Comparison of ENCODE assay signal across 7 mouse cellular contexts in genomic region chr6:13870919-13871624, GRCm38 (mm10). TPM values are rescaled to one million over a fixed set of nuclear protein-coding genes. Genes with fewer than 3 reads are reported as not detected.
A peak's percentile ranks its signal among the peaks of the same experiment; 100 is the strongest.
DNase-seq lines count a peak whose midpoint lies in the region; ATAC-seq lines count a peak whose summit lies in the region.

Gene 2610001J05Rik, minus strand, starts transcription at chr6:13871518.

- H3K36me3 ChIP-seq in intestine, embryonic 16.5 days (ENCODE audit: control insufficient read depth, insufficient read depth, low read length) = no peaks in the 10 kb centered on the region
- H3K36me3 ChIP-seq in midbrain, embryonic 11.5 days (ENCODE audit: control insufficient read depth, insufficient read depth, low read length) = no peaks in the 10 kb centered on the region

- ATAC-seq in intestine, embryonic 16.5 days = peak; percentile 100
- peak; percentile 100 for ATAC-seq in midbrain, embryonic 11.5 days (ENCODE audit: low FRiP score)

- DNase-seq in adrenal gland, adult 8-10 months = peak; percentile 88
- peak; percentile 90 for DNase-seq in embryo, embryonic 9.5 days (ENCODE audit: extremely low spot score)
- peak; percentile 69 to 88 for DNase-seq in gastrocnemius, postnatal 4 days (ENCODE audit: low spot score in 2 of 2)
- peak; percentile 91 for DNase-seq in left cerebral cortex, postnatal 36 days (ENCODE audit: low spot score in 2 of 2)
- peak; percentile 98 for DNase-seq in midbrain, embryonic 11.5 days (ENCODE audit: low spot score, missing footprints)
- peak; percentile 84 for DNase-seq in skeletal muscle tissue, adult 2 months (ENCODE audit: low read depth, low spot score)

- no peaks in the 10 kb centered on the region for H3K27me3 ChIP-seq in intestine, embryonic 16.5 days (replicated peaks; ENCODE audit: control insufficient read depth, insufficient read depth, low read length)
- H3K27me3 ChIP-seq in midbrain, embryonic 11.5 days (ENCODE audit: control insufficient read depth, insufficient read depth, low read length) = no peaks in the 10 kb centered on the region

- no peaks in the 10 kb centered on the region for H3K9me3 ChIP-seq in intestine, embryonic 16.5 days (ENCODE audit: control insufficient read depth, low read length)
- H3K9me3 ChIP-seq in midbrain, embryonic 11.5 days (ENCODE audit: control insufficient read depth, low read length) = no peaks in the 10 kb centered on the region

- peak within 1 kb of the TSS; percentile 57 for H3K4me2 ChIP-seq in intestine, embryonic 16.5 days (ENCODE audit: low read depth, low read length)
- peak within 1 kb of the TSS; percentile 57 for H3K4me2 ChIP-seq in midbrain, embryonic 11.5 days

- peak within 1 kb of the TSS; percentile 91 for H3K27ac ChIP-seq in intestine, embryonic 16.5 days (ENCODE audit: low read length)
- no peak within 1 kb of the TSS for H3K27ac ChIP-seq in midbrain, embryonic 11.5 days (ENCODE audit: low read depth, low read length)

- peaks cover 6% of the 10 kb centered on the region; the same call in 1 of the 2 replicates for H3K4me1 ChIP-seq in intestine, embryonic 16.5 days (ENCODE audit: control insufficient read depth, insufficient read depth, low read length)
- H3K4me1 ChIP-seq in midbrain, embryonic 11.5 days (ENCODE audit: control insufficient read depth, insufficient read depth, low read length) = no peaks in the 10 kb centered on the region; the same call in 1 of the 2 replicates

- WGBS in intestine, embryonic 16.5 days = under 1% methylated on average over 19 of the region's 19 CpGs
- 1% methylated on average over 19 of the region's 19 CpGs for WGBS in midbrain, embryonic 11.5 days

- peak within 1 kb of the TSS; percentile 77 for H3K9ac ChIP-seq in intestine, embryonic 16.5 days (ENCODE audit: low read depth, low read length)
- peak within 1 kb of the TSS; percentile 78 for H3K9ac ChIP-seq in midbrain, embryonic 11.5 days (ENCODE audit: low read length)

- intact Hi-C loops in left cerebral cortex, postnatal 36 days (cut with DNase I) = loop anchor here (1.0 kb wide), 1 partner anchor 33 kb away; no protein-coding TSS in a partner anchor

- H3K4me3 ChIP-seq in intestine, embryonic 16.5 days (ENCODE audit: low read length) = peak within 1 kb of the TSS; percentile 72
- H3K4me3 ChIP-seq in midbrain, embryonic 11.5 days (ENCODE audit: low read depth, low read length) = peak within 1 kb of the TSS; percentile 58

RNA-seq across cellular contexts. Expression of gene 2610001J05Rik, which starts in this region (rescaled TPM):
- 10 to 100 TPM; 39.4 to 59.3 (median 53.6) TPM for total RNA-seq in adrenal gland, adult 8-10 months (2022)
- total RNA-seq in gastrocnemius, postnatal 4 days (2021) = 10 to 100 TPM; 37.4 to 37.5 TPM
- polyA plus RNA-seq in intestine, embryonic 16.5 days (2015; fragmentation: Nextera tagmentation; extraction: Ambion mirVana) = 104 and 113 TPM in 2 replicates
- 10 to 100 TPM; 34.3 to 35.4 TPM for total RNA-seq in left cerebral cortex, postnatal 36 days (2021)
- 96.1 and 97.6 TPM in 2 replicates for polyA plus RNA-seq in midbrain, embryonic 11.5 days (2014; fragmentation: Nextera tagmentation; extraction: Ambion mirVana)
